Mouse (Mus musculus) kidney, postnatal 10 days (tissue): ENCODE results near the gene Xpc.

ENCODE experiments used
- DNase-seq: peaks from one replicate; pipeline ENCODE4 v3.0.0; 2021; ENCODE audit warnings: mixed read lengths

The Xpc gene

DNA sequence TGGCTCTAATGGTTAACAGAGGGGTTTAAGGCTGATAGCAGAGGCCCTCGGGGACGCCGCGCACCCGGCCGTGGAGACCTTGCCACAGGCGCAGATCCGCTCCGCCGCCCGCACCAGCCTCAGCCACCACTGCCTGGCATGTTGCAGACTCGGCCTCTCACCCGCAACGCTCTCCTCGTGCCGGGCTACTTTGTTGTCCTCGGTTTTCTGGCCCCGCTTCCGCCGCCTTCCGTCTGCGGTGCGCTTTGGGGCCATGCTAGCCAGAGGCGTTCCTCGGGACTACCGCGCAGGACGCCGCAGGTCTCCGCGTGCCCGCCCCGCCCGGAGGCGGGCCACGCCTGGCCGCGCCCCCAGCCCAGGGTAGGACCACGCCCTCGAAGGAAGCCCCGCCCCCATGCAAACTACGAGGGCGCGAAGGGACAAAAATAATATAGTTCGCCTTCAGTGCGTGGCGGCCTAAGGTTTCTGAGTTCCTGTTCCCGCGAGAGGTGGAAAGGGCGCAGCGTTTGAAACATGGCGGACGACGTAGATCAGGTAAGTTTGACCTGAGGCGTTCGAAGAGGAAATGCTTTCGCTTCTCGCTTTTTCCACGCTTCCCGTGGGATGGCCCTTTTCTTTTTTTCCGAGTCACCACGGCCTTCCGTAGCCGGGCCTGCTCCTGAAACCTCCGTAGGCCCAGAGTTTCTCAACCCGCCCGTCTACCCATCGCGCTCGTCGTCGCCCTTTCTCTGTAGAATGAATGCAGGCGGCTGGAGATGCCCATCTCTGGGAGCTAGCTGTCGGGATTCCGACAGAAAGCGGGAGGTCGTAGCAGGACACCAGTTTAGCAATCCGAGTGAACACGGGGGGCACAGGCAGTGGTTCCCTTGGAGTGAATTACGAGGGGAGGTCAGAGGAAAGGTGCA is at the start of gene Xpc, which contains the start of gene Lsm3:
Gene Xpc, minus strand, starts transcription at position 344 of the 905 bp plus-strand sequence.
Gene Lsm3, plus strand, starts transcription at position 384 of the 905 bp plus-strand sequence.
- peak; percentile 98 for DNase-seq

DNA sequence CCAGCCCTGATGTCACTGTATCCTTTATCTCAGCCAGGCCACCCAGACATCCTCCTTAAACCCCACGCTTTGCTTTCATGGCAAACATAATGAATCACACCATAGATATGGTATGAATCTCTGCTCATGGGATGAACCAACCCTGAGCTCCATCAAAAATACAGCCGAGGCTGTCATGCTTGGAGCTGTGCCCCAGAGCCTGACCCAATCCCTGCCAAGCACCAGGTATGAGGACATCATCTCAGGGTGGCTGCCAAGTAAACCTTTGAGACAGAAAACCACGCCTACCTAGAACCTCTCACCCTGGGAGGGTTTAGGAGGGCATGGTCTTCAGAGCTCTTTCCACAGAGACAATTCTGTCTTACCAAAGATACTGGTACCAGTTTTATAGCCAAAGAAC is 47.3 kb upstream of the Xpc start:
- DNase-seq = no peak

DNA sequence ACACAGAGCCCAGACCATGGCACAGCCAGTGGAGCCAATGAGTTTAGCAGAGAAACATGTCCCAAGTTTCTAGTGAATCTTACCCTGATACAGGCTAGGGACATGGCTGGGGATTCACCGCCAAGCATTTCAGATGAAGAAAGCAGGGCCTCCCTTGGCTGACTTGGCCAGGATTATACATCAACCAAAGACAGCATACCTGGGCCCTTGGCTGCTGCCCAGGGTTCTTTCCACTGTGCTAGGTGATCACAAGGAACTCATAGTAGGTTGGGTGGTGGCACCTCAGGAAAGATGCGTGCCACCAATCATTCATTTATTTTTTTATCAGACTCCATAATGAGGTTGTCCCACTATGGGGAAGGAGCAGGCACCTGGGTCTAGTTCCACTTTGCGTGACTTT is 44.5 kb upstream of the Xpc start:
- DNase-seq = peak; percentile 69

DNA sequence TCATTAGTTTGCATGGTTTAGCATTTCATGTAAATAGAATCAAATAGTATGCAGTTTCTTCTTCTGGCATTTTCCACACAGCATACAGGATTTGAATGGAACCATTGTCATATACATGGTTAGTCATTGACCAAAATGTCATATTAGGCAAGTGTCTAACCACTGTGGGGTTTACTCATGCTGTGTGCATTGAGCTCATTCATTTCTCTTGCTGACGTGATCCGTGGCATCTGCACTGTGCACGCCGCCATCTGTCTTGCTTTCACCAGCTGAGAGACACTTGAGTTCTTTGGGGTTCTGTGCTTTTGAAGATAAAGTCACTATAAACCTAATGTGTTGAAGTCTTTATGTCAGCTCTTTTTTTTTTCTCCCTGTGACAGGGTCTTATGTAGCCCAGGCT is 43.7 kb upstream of the Xpc start:
- no peak for DNase-seq

DNA sequence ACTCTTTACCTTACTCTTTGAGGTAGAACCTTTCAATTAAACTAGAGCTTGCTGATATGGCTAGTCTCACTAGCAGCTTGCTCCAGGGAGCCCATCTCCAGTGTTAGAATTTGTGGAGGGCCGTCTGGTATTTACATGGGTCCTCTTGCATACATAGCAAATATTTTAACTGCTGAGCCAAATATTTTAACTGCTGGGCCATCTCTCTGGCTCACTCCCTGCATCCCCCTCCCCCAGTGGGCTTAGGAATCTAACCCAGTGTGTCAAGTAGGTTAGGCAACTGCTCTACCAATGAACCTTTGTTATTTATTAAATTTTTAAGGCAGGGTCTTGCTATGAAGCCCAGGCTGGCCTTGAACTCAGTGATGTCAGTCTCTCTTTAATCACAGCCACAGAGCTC is 42.9 kb upstream of the Xpc start:
- no peak for DNase-seq

DNA sequence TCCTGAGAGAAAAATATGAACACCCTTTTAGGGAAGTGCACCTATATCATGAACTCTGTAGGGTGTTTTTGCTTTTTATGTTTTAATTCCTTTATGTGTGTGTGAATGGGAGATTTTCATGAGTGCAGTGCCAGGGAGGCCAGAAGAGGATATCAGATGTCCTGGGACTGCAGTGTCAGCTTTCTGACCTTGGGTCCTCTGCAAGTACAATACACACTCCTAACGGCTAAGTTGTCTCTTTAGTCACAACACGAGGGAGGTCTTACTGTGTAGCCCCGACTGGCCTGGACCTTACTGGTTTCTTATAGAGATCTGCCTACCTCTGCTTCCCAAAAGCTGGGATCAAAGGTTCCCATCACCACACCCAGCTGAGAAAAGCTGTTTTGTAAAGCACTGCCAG is 37.0 kb upstream of the Xpc start:
- DNase-seq = no peak

DNA sequence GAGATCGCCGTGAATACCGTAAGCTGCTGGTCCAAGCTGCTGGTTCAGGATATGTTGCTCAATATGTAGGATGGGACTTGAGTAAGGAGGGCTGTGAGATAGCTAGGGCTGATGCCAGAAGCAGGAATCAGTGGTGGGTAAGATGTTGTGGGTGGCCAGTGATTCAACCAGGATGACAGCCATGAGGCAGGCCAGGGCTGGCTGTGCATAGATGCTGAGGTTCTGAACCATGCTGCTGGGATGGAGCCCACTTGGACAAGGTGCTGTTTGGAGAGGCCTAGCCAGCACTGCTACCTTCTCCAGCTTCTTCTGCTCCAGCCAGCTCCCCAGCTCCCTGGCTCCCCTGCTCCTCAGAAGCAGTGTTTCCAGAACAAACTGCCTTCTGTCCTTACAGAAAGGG is 36.0 kb upstream of the Xpc start:
- no peak for DNase-seq

DNA sequence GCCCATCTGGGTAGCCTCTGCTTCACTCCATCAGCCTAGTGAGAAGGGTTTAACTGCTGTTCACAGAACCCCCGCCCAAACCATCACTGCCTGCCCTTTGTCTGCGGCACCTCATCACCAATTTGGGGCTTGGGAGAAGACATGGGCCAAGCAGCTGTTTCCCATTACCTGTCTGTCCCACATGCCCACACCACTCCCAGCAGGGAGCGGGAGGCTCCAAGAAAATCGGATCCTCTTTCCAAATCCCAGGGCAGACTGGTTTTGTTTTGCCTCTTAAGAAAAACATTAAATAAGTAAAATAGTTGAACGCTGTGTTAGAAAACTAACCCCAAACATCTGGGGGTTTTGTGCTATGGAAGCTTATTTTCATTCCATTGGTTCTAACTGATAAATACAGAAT is 33.9 kb upstream of the Xpc start:
- DNase-seq = no peak

DNA sequence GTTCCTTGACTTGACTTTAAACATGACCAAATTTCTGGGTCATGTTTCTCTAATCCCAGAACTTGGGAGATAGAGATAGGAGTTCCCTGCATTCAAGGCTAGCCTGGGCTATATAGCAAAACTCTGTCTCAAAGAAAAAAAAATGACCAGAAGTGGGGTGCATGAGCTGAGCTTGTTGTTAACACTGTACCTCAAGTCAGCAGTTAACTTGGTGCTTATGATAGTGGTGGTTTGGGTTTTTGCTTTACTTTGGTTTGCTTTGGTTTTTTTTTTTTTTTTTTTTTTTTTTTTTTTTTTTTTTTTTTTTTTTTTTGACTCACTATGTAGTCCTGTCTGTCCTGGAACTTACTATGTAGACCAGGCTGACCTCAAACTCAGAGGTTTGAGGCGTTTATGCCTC is 31.6 kb upstream of the Xpc start:
- no peak for DNase-seq

DNA sequence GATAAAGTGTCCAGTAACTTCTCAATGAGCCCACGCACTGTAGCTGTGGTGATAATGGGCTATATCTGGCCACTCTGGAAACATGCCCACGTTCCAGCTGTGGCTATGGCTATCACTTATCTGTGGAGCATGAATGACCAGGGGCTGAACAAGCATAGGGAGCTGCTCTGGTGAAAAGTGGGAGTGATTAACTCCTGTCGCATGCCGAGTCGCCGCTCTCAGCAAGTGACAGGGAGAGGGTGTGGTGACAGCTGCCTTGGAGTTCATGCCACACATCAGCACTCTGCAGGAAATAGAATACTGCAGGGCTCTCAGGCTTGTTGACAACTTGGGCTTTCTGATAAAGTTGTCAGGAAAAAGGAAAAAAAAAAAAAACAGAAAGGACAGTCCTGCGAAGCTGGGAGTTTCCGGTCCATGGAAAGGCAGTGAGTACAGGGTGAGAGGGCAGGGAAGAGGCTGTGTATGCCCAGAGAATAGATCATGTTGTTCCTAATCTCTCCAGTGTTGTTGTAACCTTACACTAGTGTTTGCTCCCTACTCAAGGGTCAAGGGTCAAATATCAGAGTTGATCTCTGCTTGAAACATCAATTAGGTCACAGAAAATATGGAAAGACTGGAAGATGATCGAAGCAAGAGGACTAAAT is 30.7 kb upstream of the Xpc start:
- peak; percentile 50 for DNase-seq

DNA sequence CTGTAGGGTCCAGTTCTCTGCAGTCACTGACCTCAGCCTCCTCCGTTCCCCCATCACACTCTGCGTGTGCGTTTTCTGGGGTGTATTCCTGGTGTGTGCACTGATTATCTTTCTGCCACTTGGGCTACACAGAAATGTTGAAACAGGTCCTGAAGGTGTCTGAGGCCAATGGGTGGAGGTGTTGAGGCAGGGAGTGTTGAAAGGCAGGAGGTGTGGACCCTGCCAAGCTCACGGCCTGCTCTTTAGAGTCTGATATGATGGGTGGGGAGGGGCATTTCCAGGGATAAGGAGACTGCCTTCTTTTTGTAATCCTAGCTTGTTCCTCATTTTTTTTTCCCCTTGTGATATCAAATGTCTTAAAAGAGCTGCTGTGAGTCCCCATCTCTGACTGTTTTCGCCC is 27.4 kb upstream of the Xpc start:
- DNase-seq = no peak

DNA sequence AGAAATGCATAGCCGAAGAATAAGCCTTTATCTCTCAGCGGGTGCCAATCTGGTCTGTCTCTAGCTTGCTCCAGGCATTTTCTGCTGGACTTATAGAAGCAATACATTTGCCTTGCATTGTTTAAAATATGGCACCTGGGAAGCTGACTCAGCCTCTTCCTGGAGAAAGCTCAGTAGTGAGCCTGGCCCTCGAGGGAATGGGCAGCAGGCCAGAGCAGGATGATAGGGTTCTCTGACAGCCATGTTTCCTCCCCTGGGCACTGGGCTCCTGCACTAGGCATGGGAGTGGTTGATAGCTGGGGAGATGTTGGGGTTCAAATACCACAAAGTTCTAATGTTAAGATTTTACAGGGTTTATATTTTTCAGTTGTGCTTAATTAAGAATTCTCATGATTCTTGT is 25.6 kb upstream of the Xpc start:
- DNase-seq = no peak

DNA sequence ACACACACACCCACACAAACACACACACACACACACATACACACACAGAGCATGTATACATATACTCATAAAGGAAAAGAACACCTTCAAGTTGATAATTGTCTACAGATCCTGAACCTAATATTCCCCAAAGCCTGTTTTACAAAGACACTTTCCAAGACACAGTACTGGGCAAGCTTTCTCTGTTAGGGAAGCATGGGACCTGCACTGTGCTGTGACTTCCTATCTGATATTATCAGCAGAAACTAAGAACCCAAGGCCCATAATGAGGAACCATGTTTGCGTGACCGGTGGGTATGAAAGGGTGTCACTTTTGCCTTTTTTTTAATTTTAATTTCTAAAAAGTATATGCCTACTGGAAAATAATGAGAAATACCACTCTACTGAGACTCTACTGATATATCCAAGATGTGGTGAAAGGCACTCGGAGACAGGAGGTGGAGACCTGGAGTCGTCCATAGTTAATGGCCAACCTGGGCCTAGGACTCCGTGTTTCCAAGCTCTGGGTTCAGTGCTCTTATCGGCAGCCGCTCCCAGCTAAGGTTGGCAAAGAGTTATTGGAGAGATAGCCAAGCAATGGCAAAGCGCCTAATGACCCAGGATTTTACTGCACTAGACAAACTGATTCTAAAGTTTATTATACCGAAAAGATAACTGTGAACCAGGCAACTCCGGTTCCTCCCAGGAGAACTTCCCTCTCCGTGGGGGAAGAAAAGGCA is 20.5 kb upstream of the Xpc start:
- DNase-seq = no peak

DNA sequence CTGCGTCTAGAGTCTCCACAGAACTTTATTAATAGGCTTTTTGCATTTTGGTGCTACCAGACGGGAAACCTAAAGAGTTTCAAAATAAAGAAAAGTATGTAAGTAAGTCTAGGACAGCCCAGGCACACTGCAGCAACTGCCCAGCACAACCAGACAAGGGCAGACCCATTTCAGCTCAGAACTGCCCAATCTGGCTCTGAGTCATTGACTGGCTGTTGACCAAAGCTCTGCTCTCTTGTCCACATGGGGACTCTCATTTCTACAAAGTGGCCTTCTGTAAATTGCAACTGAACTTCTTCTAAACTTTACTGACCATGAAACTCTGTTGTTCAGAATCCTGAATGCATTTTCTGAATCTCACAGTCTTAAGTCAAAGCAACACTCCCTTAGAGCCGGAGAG is 19.5 kb upstream of the Xpc start:
- DNase-seq = no peak

DNA sequence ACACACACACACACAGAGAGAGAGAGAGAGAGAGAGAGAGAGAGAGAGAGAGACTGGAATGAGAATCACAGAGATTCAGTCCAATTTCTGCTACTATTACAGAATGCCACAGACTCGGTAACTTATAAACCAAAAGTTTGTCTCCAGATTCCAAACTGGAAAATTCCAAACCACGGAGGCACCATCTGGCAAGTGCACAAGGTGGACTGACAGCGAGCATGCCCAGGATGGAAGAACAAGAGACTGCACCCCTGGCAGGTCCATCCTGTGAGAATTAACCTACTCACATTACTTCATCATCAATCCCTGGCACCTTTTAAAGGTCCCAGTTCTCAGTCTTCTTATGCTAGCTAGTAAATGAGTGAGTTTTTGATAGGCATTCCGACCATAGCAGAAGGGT is 18.6 kb upstream of the Xpc start:
- no peak for DNase-seq

DNA sequence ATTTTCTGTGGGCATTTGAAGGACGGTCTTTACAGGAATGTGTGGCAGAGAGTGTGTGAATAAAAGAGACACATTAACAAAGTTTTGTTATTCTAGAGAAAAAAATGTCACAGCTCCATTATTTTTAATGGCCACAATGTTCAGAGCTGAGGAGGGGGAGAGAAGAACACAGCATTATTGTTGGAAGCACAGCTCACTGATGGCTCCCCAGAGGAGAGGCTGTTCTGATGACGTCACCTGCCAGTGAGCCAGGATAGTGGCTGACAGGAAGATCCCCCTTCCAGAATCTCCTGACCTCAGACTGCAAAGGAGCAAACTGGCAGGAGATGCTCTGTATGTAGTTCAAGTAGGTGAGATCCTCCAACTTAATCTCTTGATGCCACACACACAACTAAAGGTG is 18.1 kb upstream of the Xpc start:
- peak; percentile 58 for DNase-seq

DNA sequence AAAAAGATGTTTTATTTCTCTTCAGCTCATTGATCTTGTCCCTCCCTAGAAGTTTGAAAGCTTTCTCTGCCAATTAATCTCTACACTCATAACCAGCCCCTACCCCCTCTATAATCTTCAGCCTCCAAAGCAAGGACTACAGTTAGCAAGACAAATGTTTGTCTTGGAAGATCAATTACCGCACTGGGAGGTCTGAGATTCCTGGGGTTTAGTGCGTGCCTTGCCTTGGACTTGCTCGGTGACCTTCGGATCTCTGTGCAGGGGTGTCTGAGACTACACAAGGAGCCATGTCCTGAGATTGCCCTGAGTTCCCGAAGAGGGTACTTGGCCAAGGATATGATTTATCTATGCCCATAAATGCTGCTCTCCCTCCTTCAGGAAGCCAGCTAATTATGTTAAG is 17.7 kb upstream of the Xpc start:
- peak; percentile 58 for DNase-seq

DNA sequence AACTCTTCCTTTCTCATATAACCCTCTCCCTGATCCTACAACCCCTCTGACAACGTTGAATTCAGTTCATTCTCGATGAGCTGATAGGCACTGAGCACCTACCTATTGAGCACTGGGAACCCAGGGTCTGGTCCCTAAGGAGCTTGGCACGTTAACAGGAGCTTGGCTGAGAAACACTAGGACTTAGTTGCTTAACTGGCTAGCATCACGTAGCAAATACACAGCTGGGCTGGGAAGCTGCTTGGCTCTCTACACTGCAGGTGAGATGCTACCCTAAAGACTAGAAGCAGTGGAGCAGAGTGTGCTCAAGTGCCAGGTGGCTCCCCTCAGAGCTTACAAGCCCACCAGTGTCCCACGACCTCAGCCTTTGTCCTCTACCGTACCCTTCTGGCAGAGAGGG is 17.0 kb upstream of the Xpc start:
- DNase-seq = no peak

DNA sequence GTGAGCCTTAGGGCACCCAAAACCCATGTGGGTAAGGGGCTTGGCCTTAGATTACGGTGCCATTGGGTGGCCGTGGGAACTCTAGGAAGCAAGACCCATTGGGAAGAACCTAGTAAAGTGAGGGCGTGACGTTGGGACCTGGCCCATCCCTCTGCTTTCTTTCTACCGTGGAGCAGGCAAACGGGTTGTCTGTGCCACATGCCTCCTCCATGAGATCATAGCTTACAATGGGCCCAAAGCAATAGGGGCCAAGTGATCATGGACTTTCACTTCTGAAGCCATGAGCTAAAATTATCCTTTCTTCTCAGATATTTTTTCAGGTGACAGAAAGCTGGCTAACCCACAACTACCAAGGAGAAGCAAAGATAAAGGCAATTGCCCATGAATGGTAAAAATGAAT is 15.6 kb upstream of the Xpc start:
- no peak for DNase-seq

DNA sequence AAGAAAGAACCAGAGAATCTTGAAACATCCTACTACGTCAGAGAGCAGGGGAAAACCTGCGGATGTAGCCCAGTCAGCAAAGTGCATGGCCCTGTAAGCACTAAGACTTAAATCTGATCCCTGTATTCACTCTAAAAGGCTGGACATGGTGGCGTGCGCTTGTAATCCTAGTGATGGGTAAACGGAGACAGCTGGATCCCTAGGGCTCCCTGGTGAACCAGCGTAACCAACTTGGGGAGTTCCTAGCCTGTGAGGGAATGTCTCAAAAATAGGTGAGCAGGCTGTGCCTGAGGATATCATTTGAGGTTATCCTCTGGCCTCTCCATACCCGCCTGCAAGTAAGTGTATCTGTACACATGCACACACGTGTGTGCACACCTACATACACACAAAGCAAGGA is 15.0 kb upstream of the Xpc start:
- DNase-seq = no peak

DNA sequence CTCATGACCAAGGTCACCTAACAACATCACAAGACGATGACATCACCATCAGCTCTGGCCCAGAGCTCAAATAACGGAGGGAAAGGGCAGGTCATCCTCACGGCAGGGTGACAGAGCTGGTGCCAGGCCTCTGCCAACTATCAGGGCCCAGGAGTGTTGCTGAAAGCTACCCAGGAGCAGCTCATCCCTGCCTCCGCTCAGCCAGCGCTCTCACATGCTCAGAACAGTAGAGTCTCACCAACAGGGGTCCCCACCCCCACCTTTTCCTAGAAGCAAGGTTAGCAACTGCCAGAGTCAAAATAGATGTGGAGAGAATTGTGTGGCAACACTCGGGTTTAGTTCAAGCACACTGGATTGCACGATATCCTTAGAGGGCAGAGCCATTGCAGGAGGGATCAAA is 12.6 kb upstream of the Xpc start:
- no peak for DNase-seq

DNA sequence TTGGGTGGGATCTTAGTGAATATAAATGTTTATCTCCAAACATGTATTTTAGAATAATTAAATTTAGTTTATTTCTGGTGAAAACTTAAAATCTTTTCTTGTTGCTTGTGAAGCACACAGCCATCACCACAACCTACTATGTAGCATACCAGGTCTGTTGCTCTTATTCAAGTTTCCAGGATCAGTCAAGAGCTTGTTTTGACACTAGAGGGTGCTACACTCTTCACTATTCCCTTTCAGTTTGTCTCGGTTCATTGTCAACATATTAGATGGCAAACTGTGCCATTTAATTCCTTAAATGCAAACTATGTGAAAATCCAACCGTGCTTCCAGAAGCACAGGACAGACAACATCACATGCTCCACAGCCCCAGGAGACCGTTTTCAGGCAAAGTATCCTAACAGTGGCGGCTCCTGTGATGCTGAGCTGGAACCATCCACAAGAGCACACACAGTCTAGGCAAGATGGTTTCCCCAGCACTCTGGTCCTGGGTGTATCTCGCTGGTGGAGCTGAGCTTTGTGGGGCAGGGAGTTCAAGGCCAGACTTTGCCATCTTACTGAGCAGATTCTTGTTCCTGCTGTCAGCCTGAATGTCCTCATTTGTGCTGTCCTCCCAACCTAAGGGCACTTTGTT is 11.7 kb upstream of the Xpc start:
- DNase-seq = no peak

DNA sequence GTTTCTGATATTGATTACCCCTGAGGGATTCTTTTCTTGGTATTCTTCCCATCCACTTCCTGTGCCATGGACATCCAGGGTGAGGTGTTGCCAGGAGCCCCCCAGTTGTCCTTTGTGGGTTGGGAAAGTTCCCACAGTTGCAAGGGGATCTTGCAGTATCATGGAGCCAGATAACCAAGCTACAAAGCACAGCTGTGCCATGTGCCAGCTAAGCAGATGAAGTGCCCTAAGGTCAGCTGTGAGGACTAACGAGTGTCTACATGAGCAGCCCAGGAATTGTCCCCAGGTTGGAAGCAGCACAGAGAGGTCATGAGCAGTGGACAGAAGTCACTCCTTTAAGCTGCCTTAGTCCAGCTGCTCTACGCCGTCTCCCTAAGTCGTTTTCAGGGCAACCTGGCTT is 9.9 kb upstream of the Xpc start:
- DNase-seq = no peak
